Mouse (Mus musculus) G1E (cell line): ENCODE measurements at regions not wholly inside any gene's neighbourhood (a gene's known extent, or its start where the extent isn't known, plus 50 kb on each side); places are given as distances from the start of the nearest gene placed in this dataset.

Experiments
- CTCF ChIP-seq: IDR thresholded peaks from 2 replicates; pipeline ENCODE4 v1.5.1; 2012; ENCODE audit warnings: low read depth, low read length, inconsistent platforms, mixed read lengths
- GATA1 ChIP-seq: IDR thresholded peaks from 2 replicates; pipeline ENCODE4 v1.6.1; 2012; ENCODE audit warnings: borderline replicate concordance, low read length, inconsistent platforms, mixed read lengths
- GATA2 ChIP-seq: IDR thresholded peaks from 2 replicates; pipeline ENCODE4 v1.6.1; 2012; ENCODE audit warnings: low read depth, low read length, inconsistent platforms, borderline replicate concordance
- POLR2AphosphoS5 ChIP-seq: IDR thresholded peaks from 2 replicates; pipeline ENCODE4 v1.6.1; 2012; ENCODE audit warnings: low read depth, low read length, inconsistent platforms; ENCODE audit not compliant: insufficient replicate concordance
- TAL1 ChIP-seq: conservative IDR thresholded peaks from 2 replicates; pipeline ENCODE4 v1.6.1; 2012; ENCODE audit warnings: low read depth, low read length, inconsistent platforms, mixed read lengths

GRCm38 (mm10) chr4:84065457-84066124, 540.2 kb downstream of the Ccdc171 start:
- TF ChIP-seq POLR2AphosphoS5 (no peak), CTCF (no peak), TAL1 (no peak), GATA2 (no peak), GATA1 (no peak)
